Mouse (Mus musculus) embryonic fibroblast, embryonic 13.5 days (primary cell): ENCODE measurements around the gene Plcz1. TPM values are rescaled to one million over a fixed set of nuclear protein-coding genes. Genes with fewer than 3 reads are reported as not detected.

Source experiments
- H3K27ac ChIP-seq: 2 replicates; pipeline ENCODE4 v1.5.1; 2012; ENCODE audit warnings: low read length, control low read depth, inconsistent platforms; ENCODE audit not compliant: insufficient read depth
- H3K4me1 ChIP-seq: 2 replicates; pipeline ENCODE4 v1.6.1; 2011; ENCODE audit warnings: low read length; ENCODE audit not compliant: control insufficient read depth, insufficient read depth
- H3K4me3 ChIP-seq: 2 replicates; pipeline ENCODE4 v1.5.1; 2011; ENCODE audit warnings: mild to moderate bottlenecking, control low read depth, low read length; ENCODE audit not compliant: insufficient read depth
- CTCF ChIP-seq: IDR thresholded peaks from 2 replicates; pipeline ENCODE4 v1.5.1; 2011; ENCODE audit warnings: mild to moderate bottlenecking, control low read depth, low read length, moderate library complexity, borderline replicate concordance; ENCODE audit not compliant: insufficient read depth
- POLR2A ChIP-seq: IDR thresholded peaks from 2 replicates; pipeline ENCODE4 v1.6.1; 2011; ENCODE audit warnings: low read depth, mild to moderate bottlenecking, control low read depth, low read length, moderate library complexity
- polyA plus RNA-seq: library from polyadenylated mRNA; stranded (reverse); fragments of >200 nt; gene quantifications from 2 replicates; pipeline ENCODE4 v1.2.4, GENCODE M21; 2011; ENCODE audit warnings: low read depth; ENCODE audit not compliant: missing spikeins, insufficient read length

Gene Plcz1
- polyA plus RNA-seq, 1 experiment: not detected

GRCm38 (mm10) chr6:139989075-139989474, 52.2 kb downstream of the Plcz1 start:
- Histone ChIP-seq H3K27ac (no peak overlapping the region), H3K4me1 (no peaks in the 10 kb centered on the region), H3K4me3 (no peak overlapping the region)
- no peak for TF ChIP-seq CTCF
- TF ChIP-seq POLR2A: no peak

- Histone ChIP-seq H3K4me1 (no peaks in the 10 kb centered on the region; the same call in 1 of the 2 replicates), H3K27ac (no peak overlapping the region), H3K4me3 (no peak overlapping the region)
- no peak for TF ChIP-seq POLR2A
- no peak for TF ChIP-seq CTCF
Observed at GRCm38 (mm10) chr6:139986564-139986963, 54.7 kb downstream of the Plcz1 start.

GRCm38 (mm10) chr6:139984069-139984468, 57.2 kb downstream of the Plcz1 start:
- no peak overlapping the region for H3K4me3 ChIP-seq
- H3K4me1 ChIP-seq: peaks cover 5% of the 10 kb centered on the region
- no peak for TF ChIP-seq CTCF
- TF ChIP-seq POLR2A: no peak
- H3K27ac ChIP-seq: no peak overlapping the region

- Histone ChIP-seq H3K4me1 (peaks cover 5% of the 10 kb centered on the region), H3K4me3 (no peak overlapping the region), H3K27ac (no peak overlapping the region)
- TF ChIP-seq POLR2A (no peak), CTCF (no peak)
Observed at GRCm38 (mm10) chr6:139981061-139981460, 60.2 kb downstream of the Plcz1 start.

- Histone ChIP-seq H3K4me1 (peaks cover 5% of the 10 kb centered on the region), H3K27ac (no peak overlapping the region), H3K4me3 (no peak overlapping the region)
- TF ChIP-seq CTCF: no peak
- TF ChIP-seq POLR2A: no peak
Observed at GRCm38 (mm10) chr6:139978114-139978513, 63.1 kb downstream of the Plcz1 start.

GRCm38 (mm10) chr6:139974668-139975067, 66.6 kb downstream of the Plcz1 start:
- Histone ChIP-seq H3K27ac (no peak overlapping the region), H3K4me1 (peaks cover 2% of the 10 kb centered on the region), H3K4me3 (no peak overlapping the region)
- TF ChIP-seq CTCF (no peak), POLR2A (no peak)

- Histone ChIP-seq H3K27ac (no peak overlapping the region), H3K4me3 (no peak overlapping the region), H3K4me1 (no peaks in the 10 kb centered on the region)
- TF ChIP-seq CTCF (no peak), POLR2A (no peak)
Observed at GRCm38 (mm10) chr6:139971608-139972298, 69.5 kb downstream of the Plcz1 start.

- no peaks in the 10 kb centered on the region for H3K4me1 ChIP-seq
- H3K27ac ChIP-seq: no peak overlapping the region
- no peak for TF ChIP-seq CTCF
- TF ChIP-seq POLR2A: no peak
- H3K4me3 ChIP-seq: no peak overlapping the region
Observed at GRCm38 (mm10) chr6:139966684-139967083, 74.6 kb downstream of the Plcz1 start.

GRCm38 (mm10) chr6:139964895-139965294, 76.4 kb downstream of the Plcz1 start:
- Histone ChIP-seq H3K4me1 (no peaks in the 10 kb centered on the region), H3K4me3 (no peak overlapping the region), H3K27ac (no peak overlapping the region)
- TF ChIP-seq CTCF: no peak
- no peak for TF ChIP-seq POLR2A

GRCm38 (mm10) chr6:139963775-139964174, 77.5 kb downstream of the Plcz1 start:
- no peaks in the 10 kb centered on the region for H3K4me1 ChIP-seq
- H3K4me3 ChIP-seq: no peak overlapping the region
- no peak overlapping the region for H3K27ac ChIP-seq
- TF ChIP-seq POLR2A (no peak), CTCF (no peak)

- H3K4me3 ChIP-seq: no peak overlapping the region
- no peaks in the 10 kb centered on the region for H3K4me1 ChIP-seq
- TF ChIP-seq POLR2A (no peak), CTCF (no peak)
- H3K27ac ChIP-seq: no peak overlapping the region
Observed at GRCm38 (mm10) chr6:139957531-139958241, 83.6 kb downstream of the Plcz1 start.
